Mouse (Mus musculus): ENCODE results near the gene Chrm1. TPM values are rescaled to one million over a fixed set of nuclear protein-coding genes. Genes with fewer than 3 reads are reported as not detected.

Chrm1 gene
- polyA plus RNA-seq, 1 experiment: not detected

GRCm38 (mm10) chr19:8664859-8665258 is 1.3 kb downstream of the Chrm1 start:
- TF ChIP-seq SRF (IDR thresholded peaks at IDR 0.05; ENCODE audit: control insufficient read depth, insufficient read length, low read depth) (no peak), MAX (IDR thresholded peaks at IDR 0.05; ENCODE audit: low read depth) (no peak), E2F4 (IDR thresholded peaks at IDR 0.05; ENCODE audit: insufficient read depth) (no peak), TCF3 (IDR thresholded peaks at IDR 0.05; ENCODE audit: insufficient read length, low read depth) (no peak), POLR2A (IDR thresholded peaks at IDR 0.05; ENCODE audit: insufficient read length, low read depth) (no peak), CEBPB (IDR thresholded peaks at IDR 0.05; ENCODE audit: insufficient read depth, poor library complexity, severe bottlenecking) (no peak), MYOG (IDR thresholded peaks at IDR 0.05; ENCODE audit: control insufficient read depth in 1 of 3, insufficient read depth in 1 of 3, insufficient read length in 2 of 3, low read depth in 2 of 3) (no peak), TCF12 (IDR thresholded peaks at IDR 0.05; ENCODE audit: insufficient read depth, poor library complexity, severe bottlenecking) (no peak), POLR2AphosphoS2 (IDR thresholded peaks at IDR 0.05; ENCODE audit: insufficient read length, low read depth) (no peak), REST (IDR thresholded peaks at IDR 0.05; ENCODE audit: insufficient read depth, insufficient read length) (no peak), USF1 (IDR thresholded peaks at IDR 0.05; ENCODE audit: low read depth) (no peak), MYOD1 (IDR thresholded peaks at IDR 0.05; ENCODE audit: control insufficient read depth in 1 of 3, insufficient read length in 2 of 3, low read depth in 2 of 3) (no peak)
- Histone ChIP-seq H3ac (ENCODE audit: control insufficient read depth, insufficient read length) (no peak overlapping the region), H3K36me3 (ENCODE audit: control insufficient read depth, insufficient read depth) (no peaks in the 10 kb centered on the region), H3K27me3 (ENCODE audit: control insufficient read depth, insufficient read depth, insufficient read length) (peaks cover 58% of the 10 kb centered on the region), H3K79me2 (ENCODE audit: control insufficient read depth, insufficient read depth) (no peaks in the 10 kb centered on the region), H3K4me3 (no peak overlapping the region), H3K4me2 (ENCODE audit: low read depth) (no peak overlapping the region)

- Histone ChIP-seq H3ac (ENCODE audit: control insufficient read depth, insufficient read length) (no peak overlapping the region), H3K79me2 (ENCODE audit: control insufficient read depth, insufficient read depth) (no peaks in the 10 kb centered on the region), H3K27me3 (ENCODE audit: control insufficient read depth, insufficient read depth, insufficient read length) (peaks cover 57% of the 10 kb centered on the region), H3K4me2 (ENCODE audit: low read depth) (no peak overlapping the region), H3K36me3 (ENCODE audit: control insufficient read depth, insufficient read depth) (no peaks in the 10 kb centered on the region), H3K4me3 (no peak overlapping the region)
- TF ChIP-seq E2F4 (IDR thresholded peaks at IDR 0.05; ENCODE audit: insufficient read depth) (no peak), TCF3 (IDR thresholded peaks at IDR 0.05; ENCODE audit: insufficient read length, low read depth) (no peak), CEBPB (IDR thresholded peaks at IDR 0.05; ENCODE audit: insufficient read depth, poor library complexity, severe bottlenecking) (no peak), REST (IDR thresholded peaks at IDR 0.05; ENCODE audit: insufficient read depth, insufficient read length) (no peak), POLR2AphosphoS2 (IDR thresholded peaks at IDR 0.05; ENCODE audit: insufficient read length, low read depth) (no peak), SRF (IDR thresholded peaks at IDR 0.05; ENCODE audit: control insufficient read depth, insufficient read length, low read depth) (no peak), TCF12 (IDR thresholded peaks at IDR 0.05; ENCODE audit: insufficient read depth, poor library complexity, severe bottlenecking) (no peak), MAX (IDR thresholded peaks at IDR 0.05; ENCODE audit: low read depth) (no peak), POLR2A (IDR thresholded peaks at IDR 0.05; ENCODE audit: insufficient read length, low read depth) (no peak), MYOD1 (IDR thresholded peaks at IDR 0.05; ENCODE audit: control insufficient read depth in 1 of 3, insufficient read length in 2 of 3, low read depth in 2 of 3) (no peak)
Observed at GRCm38 (mm10) chr19:8665746-8666145, 2.2 kb downstream of the Chrm1 start.

- peaks cover 43% of the 10 kb centered on the region for H3K27me3 ChIP-seq (ENCODE audit: control insufficient read depth, insufficient read depth, insufficient read length)
- H3ac ChIP-seq (ENCODE audit: control insufficient read depth, insufficient read length): no peak overlapping the region
- H3K4me2 ChIP-seq (ENCODE audit: low read depth): no peak overlapping the region
- no peak for TF ChIP-seq MYOD1 (IDR thresholded peaks at IDR 0.05; ENCODE audit: control insufficient read depth in 1 of 3, insufficient read length in 2 of 3, low read depth in 2 of 3)
- no peak for TF ChIP-seq MYOG (IDR thresholded peaks at IDR 0.05; ENCODE audit: control insufficient read depth in 1 of 3, insufficient read depth in 1 of 3, insufficient read length in 2 of 3, low read depth in 2 of 3)
- no peaks in the 10 kb centered on the region for H3K36me3 ChIP-seq (ENCODE audit: control insufficient read depth, insufficient read depth)
- H3K4me3 ChIP-seq: no peak overlapping the region
- H3K79me2 ChIP-seq (ENCODE audit: control insufficient read depth, insufficient read depth): no peaks in the 10 kb centered on the region
Observed at GRCm38 (mm10) chr19:8672859-8673258, 9.3 kb downstream of the Chrm1 start.

GRCm38 (mm10) chr19:8673336-8674063 is 9.9 kb downstream of the Chrm1 start:
- H3K27me3 ChIP-seq (ENCODE audit: control insufficient read depth, insufficient read depth, insufficient read length): peaks cover 49% of the 10 kb centered on the region
- no peak overlapping the region for H3ac ChIP-seq (ENCODE audit: control insufficient read depth, insufficient read length)
- H3K79me2 ChIP-seq (ENCODE audit: control insufficient read depth, insufficient read depth): no peaks in the 10 kb centered on the region
- no peak overlapping the region for H3K4me2 ChIP-seq (ENCODE audit: low read depth)
- H3K36me3 ChIP-seq (ENCODE audit: control insufficient read depth, insufficient read depth): no peaks in the 10 kb centered on the region
- no peak overlapping the region for H3K4me3 ChIP-seq
- TF ChIP-seq TCF12 (IDR thresholded peaks at IDR 0.05; ENCODE audit: insufficient read depth, poor library complexity, severe bottlenecking): no peak
- no peak for TF ChIP-seq CEBPB (IDR thresholded peaks at IDR 0.05; ENCODE audit: insufficient read depth, poor library complexity, severe bottlenecking)
- TF ChIP-seq E2F4 (IDR thresholded peaks at IDR 0.05; ENCODE audit: insufficient read depth): no peak
- TF ChIP-seq SRF (IDR thresholded peaks at IDR 0.05; ENCODE audit: control insufficient read depth, insufficient read length, low read depth): no peak
- no peak for TF ChIP-seq MAX (IDR thresholded peaks at IDR 0.05; ENCODE audit: low read depth)
- TF ChIP-seq USF1 (IDR thresholded peaks at IDR 0.05; ENCODE audit: low read depth): no peak
- no peak for TF ChIP-seq POLR2AphosphoS2 (IDR thresholded peaks at IDR 0.05; ENCODE audit: insufficient read length, low read depth)
- TF ChIP-seq POLR2A (IDR thresholded peaks at IDR 0.05; ENCODE audit: insufficient read length, low read depth): no peak
- no peak for TF ChIP-seq REST (IDR thresholded peaks at IDR 0.05; ENCODE audit: insufficient read depth, insufficient read length)
- no peak for TF ChIP-seq MYOG (IDR thresholded peaks at IDR 0.05; ENCODE audit: control insufficient read depth in 1 of 3, insufficient read depth in 1 of 3, insufficient read length in 2 of 3, low read depth in 2 of 3)

Data from myocyte (in vitro differentiated cells).